Mouse (Mus musculus) midbrain, postnatal 0 days (tissue): ENCODE measurements at regions not wholly inside any gene's neighbourhood (a gene's known extent, or its start where the extent isn't known, plus 50 kb on each side); places are given as distances from the start of the nearest gene placed in this dataset.

Experiments used
- ATAC-seq: fragments of 200-750 bp; cut with Nextera tagmentation; 2 replicates; pipeline ENCODE4 v1.8.0; 2017; ENCODE audit warnings: moderate number of reproducible peaks, mild to moderate bottlenecking, moderate TSS enrichment, moderate library complexity; ENCODE audit not compliant: low FRiP score
- DNase-seq: peaks from one replicate; pipeline ENCODE4 v3.0.0-alpha.2; 2015; ENCODE audit warnings: low spot score
- H3K27ac ChIP-seq: fragments of 300-500 bp; sonication (generic); 2 replicates; pipeline ENCODE4 v1.5.1; 2014; ENCODE audit warnings: low read depth, mild to moderate bottlenecking, low read length, mixed read lengths
- H3K27me3 ChIP-seq: fragments of 300-500 bp; sonication (generic); 2 replicates; pipeline ENCODE4 v1.6.1; 2014; ENCODE audit warnings: low read length, control low read depth, mixed read lengths; ENCODE audit not compliant: insufficient read depth
- H3K36me3 ChIP-seq: fragments of 300-500 bp; sonication (generic); 2 replicates; pipeline ENCODE4 v1.6.1; 2014; ENCODE audit warnings: low read length, control low read depth, mixed read lengths; ENCODE audit not compliant: insufficient read depth
- H3K4me1 ChIP-seq: fragments of 300-500 bp; sonication (generic); 2 replicates; pipeline ENCODE4 v1.6.1; 2014; ENCODE audit warnings: mild to moderate bottlenecking, control low read depth, antibody characterized with exemption, low read length, mixed read lengths; ENCODE audit not compliant: insufficient read depth
- H3K4me2 ChIP-seq: fragments of 300-500 bp; sonication (generic); 2 replicates; pipeline ENCODE4 v1.6.1; 2014; ENCODE audit warnings: low read depth, mild to moderate bottlenecking, low read length, mixed read lengths; ENCODE audit not compliant: poor library complexity, severe bottlenecking
- H3K4me3 ChIP-seq: fragments of 300-500 bp; sonication (generic); 2 replicates; pipeline ENCODE4 v1.5.1; 2014; ENCODE audit warnings: low read depth, mild to moderate bottlenecking, low read length, moderate library complexity
- H3K9ac ChIP-seq: fragments of 300-500 bp; sonication (generic); replicated peaks from 2 replicates; pipeline ENCODE4 v1.6.1; 2014; ENCODE audit warnings: mild to moderate bottlenecking, low read length, moderate library complexity, mixed read lengths; ENCODE audit not compliant: poor library complexity, severe bottlenecking
- H3K9me3 ChIP-seq: fragments of 300-500 bp; sonication (generic); 2 replicates; pipeline ENCODE4 v1.6.1; 2016; ENCODE audit warnings: low read length, control low read depth
- CTCF ChIP-seq: IDR thresholded peaks from 2 replicates; pipeline ENCODE4 v1.5.1; 2016; ENCODE audit warnings: antibody characterized with exemption, mild to moderate bottlenecking
- WGBS: fragments of 180-500 bp; shearing (Covaris S2); extraction: QIAGEN DNeasy Blood & Tissue Kit; methylation state at CpG from one replicate; pipeline ENCODE4 v1.1.7; 2014; 5-methylcytosine and 5-hydroxymethylcytosine counted together

DNA sequence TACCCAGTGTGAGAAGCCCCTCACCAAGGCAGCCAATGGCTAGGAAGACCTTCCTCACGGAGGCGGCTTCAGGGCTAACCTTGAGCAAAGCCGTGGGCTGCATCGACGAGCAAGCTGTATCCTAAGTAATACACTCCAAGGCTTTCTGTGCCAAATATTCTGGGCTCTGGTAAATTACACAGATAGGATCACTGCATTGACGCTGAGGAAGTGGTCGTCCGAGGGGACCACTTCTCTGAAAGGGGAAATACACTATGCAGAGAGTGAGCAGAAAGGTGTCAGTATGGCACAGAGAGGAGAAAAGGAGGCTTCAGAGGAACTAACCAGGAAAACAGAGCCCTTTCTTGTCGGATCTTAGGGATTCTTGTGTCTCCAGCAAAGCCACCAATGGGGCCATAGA is 124.1 kb downstream of the Enc1 start:
- no peak overlapping the region for H3K4me2 ChIP-seq
- ATAC-seq = no peak
- H3K27me3 ChIP-seq = no peaks in the 10 kb centered on the region
- no peak overlapping the region for H3K27ac ChIP-seq
- WGBS = 68% methylated on average over 9 of the region's 9 CpGs
- H3K9ac ChIP-seq = no peak overlapping the region
- no peak for TF ChIP-seq CTCF
- no peaks in the 10 kb centered on the region; the same call in 1 of the 2 replicates for H3K4me1 ChIP-seq
- no peak for DNase-seq
- no peak overlapping the region for H3K4me3 ChIP-seq
- no peaks in the 10 kb centered on the region for H3K36me3 ChIP-seq
- H3K9me3 ChIP-seq = no peaks in the 10 kb centered on the region

- H3K4me3 ChIP-seq = no peak overlapping the region
- no peak overlapping the region for H3K9ac ChIP-seq
- no peaks in the 10 kb centered on the region for H3K36me3 ChIP-seq
- WGBS = 96% methylated on average over 5 of the region's 5 CpGs
- ATAC-seq (no peak), DNase-seq (no peak)
- no peak overlapping the region for H3K27ac ChIP-seq
- no peaks in the 10 kb centered on the region; the same call in 1 of the 2 replicates for H3K4me1 ChIP-seq
- no peak for TF ChIP-seq CTCF
- H3K27me3 ChIP-seq = no peaks in the 10 kb centered on the region
- no peaks in the 10 kb centered on the region for H3K9me3 ChIP-seq
- no peak overlapping the region for H3K4me2 ChIP-seq
Observed at GRCm38 (mm10) chr13:97363765-97364164, 122.9 kb downstream of the Enc1 start.

- H3K27me3 ChIP-seq = no peaks in the 10 kb centered on the region
- no peak overlapping the region for H3K9ac ChIP-seq
- no peaks in the 10 kb centered on the region; the same call in 1 of the 2 replicates for H3K4me1 ChIP-seq
- no peak overlapping the region for H3K4me2 ChIP-seq
- ATAC-seq = no peak
- no peak for TF ChIP-seq CTCF
- no peak overlapping the region for H3K27ac ChIP-seq
- WGBS = 99% methylated on average over 4 of the region's 4 CpGs
- no peak overlapping the region for H3K4me3 ChIP-seq
- no peaks in the 10 kb centered on the region for H3K9me3 ChIP-seq
- DNase-seq = no peak
- H3K36me3 ChIP-seq = no peaks in the 10 kb centered on the region
Observed at GRCm38 (mm10) chr13:97363214-97363613, 122.3 kb downstream of the Enc1 start.

DNA sequence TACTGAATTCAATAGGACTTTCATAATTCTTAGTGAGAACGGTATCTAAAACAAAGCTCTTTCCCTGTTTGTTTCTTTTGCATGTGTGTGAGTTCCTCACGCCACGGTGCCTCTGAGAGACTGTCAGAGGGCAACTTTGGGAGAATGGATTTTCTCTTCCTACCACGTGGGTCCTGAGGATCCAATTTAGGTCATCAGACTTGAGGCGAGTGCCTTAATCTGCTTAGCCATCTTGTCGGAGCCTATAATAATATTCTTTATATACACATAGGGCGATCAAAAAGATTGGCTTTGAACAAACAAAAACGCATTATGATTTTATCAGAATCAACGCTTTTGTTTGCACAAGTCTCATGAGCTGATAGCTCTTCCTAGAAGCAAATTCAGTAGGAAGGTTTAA is 119.6 kb downstream of the Enc1 start:
- no peak overlapping the region for H3K4me3 ChIP-seq
- H3K4me1 ChIP-seq = no peaks in the 10 kb centered on the region; the same call in 1 of the 2 replicates
- H3K9me3 ChIP-seq = no peaks in the 10 kb centered on the region
- DNase-seq (no peak), ATAC-seq (no peak)
- no peak overlapping the region for H3K27ac ChIP-seq
- no peaks in the 10 kb centered on the region for H3K27me3 ChIP-seq
- no peaks in the 10 kb centered on the region for H3K36me3 ChIP-seq
- H3K4me2 ChIP-seq = no peak overlapping the region
- no peak for TF ChIP-seq CTCF
- H3K9ac ChIP-seq = no peak overlapping the region
- 66% methylated on average over 9 of the region's 9 CpGs for WGBS

GRCm38 (mm10) chr13:97358781-97359305 is 117.9 kb downstream of the Enc1 start:
- H3K4me1 ChIP-seq = no peaks in the 10 kb centered on the region
- ATAC-seq (no peak), DNase-seq (no peak)
- H3K27ac ChIP-seq = no peak overlapping the region
- no peak overlapping the region for H3K4me2 ChIP-seq
- no peaks in the 10 kb centered on the region for H3K36me3 ChIP-seq
- no peak for TF ChIP-seq CTCF
- H3K4me3 ChIP-seq = no peak overlapping the region
- 88% methylated on average over 8 of the region's 8 CpGs for WGBS
- no peak overlapping the region for H3K9ac ChIP-seq
- no peaks in the 10 kb centered on the region for H3K27me3 ChIP-seq
- H3K9me3 ChIP-seq = no peaks in the 10 kb centered on the region

- Histone ChIP-seq H3K4me3 (no peak overlapping the region), H3K27me3 (no peaks in the 10 kb centered on the region), H3K27ac (no peak overlapping the region), H3K4me1 (no peaks in the 10 kb centered on the region), H3K4me2 (no peak overlapping the region), H3K9ac (no peak overlapping the region), H3K9me3 (no peaks in the 10 kb centered on the region), H3K36me3 (no peaks in the 10 kb centered on the region)
- no peak for TF ChIP-seq CTCF
- 65% methylated on average over 6 of the region's 6 CpGs for WGBS
- DNase-seq = no peak
- no peak for ATAC-seq
Observed at GRCm38 (mm10) chr13:97358261-97358660, 117.4 kb downstream of the Enc1 start.
